Mouse (Mus musculus) embryonic facial prominence, embryonic 11.5 days (tissue): ENCODE data around the gene Prrg2. TPM values are rescaled to one million over a fixed set of nuclear protein-coding genes. Genes with fewer than 3 reads are reported as not detected.
"Not testable (repeated sequence)": the region's sequence is repeated elsewhere in the genome, so short reads cannot be mapped to it uniquely, and the experiment has no call there.

Experiments used
- ATAC-seq: fragments of 200-750 bp; cut with Nextera tagmentation; replicated peaks from 2 replicates; pipeline ENCODE4 v1.8.0; 2017; ENCODE audit warnings: low read depth; ENCODE audit not compliant: insufficient number of reproducible peaks, low FRiP score, low TSS enrichment
- DNase-seq: peaks from one replicate; pipeline ENCODE4 v3.0.0-alpha.2; 2015; ENCODE audit warnings: low spot score
- H3K27ac ChIP-seq: fragments of 300-500 bp; sonication (generic); replicated peaks from 2 replicates; pipeline ENCODE4 v1.5.1; 2014; ENCODE audit warnings: mild to moderate bottlenecking, low read depth, low read length, control low read depth
- H3K27me3 ChIP-seq: fragments of 300-500 bp; sonication (generic); 2 replicates; pipeline ENCODE4 v1.6.1; 2014; ENCODE audit warnings: mild to moderate bottlenecking, low read length, moderate library complexity, mixed read lengths; ENCODE audit not compliant: control insufficient read depth, insufficient read depth
- H3K36me3 ChIP-seq: fragments of 300-500 bp; sonication (generic); replicated peaks from 2 replicates; pipeline ENCODE4 v1.6.1; 2014; ENCODE audit warnings: low read depth, mild to moderate bottlenecking, low read length, moderate library complexity, mixed read lengths; ENCODE audit not compliant: control insufficient read depth, insufficient read depth
- H3K4me1 ChIP-seq: fragments of 300-500 bp; sonication (generic); 2 replicates; pipeline ENCODE4 v1.6.1; 2014; ENCODE audit warnings: low read length, mixed read lengths; ENCODE audit not compliant: control insufficient read depth, insufficient read depth
- H3K4me2 ChIP-seq: fragments of 300-500 bp; sonication (generic); 2 replicates; pipeline ENCODE4 v1.6.1; 2014; ENCODE audit warnings: low read depth, mild to moderate bottlenecking, control low read depth, low read length, moderate library complexity
- H3K4me3 ChIP-seq: fragments of 300-500 bp; sonication (generic); 2 replicates; pipeline ENCODE4 v1.5.1; 2014; ENCODE audit warnings: low read depth, low read length, control low read depth
- H3K9ac ChIP-seq: fragments of 300-500 bp; sonication (generic); replicated peaks from 2 replicates; pipeline ENCODE4 v1.6.1; 2014; ENCODE audit warnings: mild to moderate bottlenecking, control low read depth, low read length
- H3K9me3 ChIP-seq: fragments of 300-500 bp; sonication (generic); replicated peaks from 2 replicates; pipeline ENCODE4 v1.6.1; 2016; ENCODE audit warnings: mild to moderate bottlenecking, low read length, inconsistent platforms, mixed read lengths; ENCODE audit not compliant: control insufficient read depth
- WGBS: fragments of 180-500 bp; shearing (Covaris S2); extraction: QIAGEN DNeasy Blood & Tissue Kit; methylation state at CpG from one replicate; pipeline ENCODE4 v1.1.7; 2014; 5-methylcytosine and 5-hydroxymethylcytosine counted together
- polyA plus RNA-seq: library from polyadenylated mRNA; unstranded; fragments of >200 nt; fragmentation: Nextera tagmentation; extraction: Ambion mirVana; gene quantifications from 2 replicates; pipeline ENCODE4 v1.2.1, GENCODE M21; 2014

Prrg2 gene
- 17.9 and 20.3 TPM in 2 replicates for polyA plus RNA-seq

DNA sequence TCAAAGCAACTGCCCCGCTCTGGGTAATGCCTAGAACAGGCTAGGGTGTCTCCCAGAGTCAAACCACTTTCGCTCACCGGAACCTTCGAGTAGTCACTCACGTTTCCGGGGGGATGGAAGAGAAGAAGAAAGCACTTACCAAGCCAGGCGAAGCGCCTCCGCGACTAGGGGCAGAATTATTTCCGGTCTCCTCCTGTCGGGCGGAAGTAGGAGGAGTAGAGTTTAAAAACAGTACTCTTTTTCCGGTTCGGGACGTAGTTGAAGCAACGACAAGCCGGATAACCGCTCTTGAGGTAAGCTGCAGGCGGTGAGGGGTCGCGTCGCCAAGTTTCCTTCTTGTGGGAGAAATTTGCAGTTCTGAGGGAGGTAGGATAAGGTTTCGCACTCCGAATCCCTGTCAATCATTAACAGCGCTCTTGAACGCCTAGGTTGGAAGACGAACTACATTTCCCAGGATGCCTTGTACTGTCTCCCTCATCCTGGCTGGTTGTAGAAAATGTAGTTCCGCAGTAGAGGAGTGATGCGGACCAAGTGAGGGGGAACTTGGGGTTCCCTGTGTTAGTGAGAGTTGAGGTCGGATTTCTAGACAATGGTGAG, at the start of gene Prrg2, which contains the start of gene Nosip:
Prrg2 (minus strand) TSS at position 439 of the 597 bp plus-strand sequence.
Nosip (plus strand) TSS at position 191 of the 597 bp plus-strand sequence.
- H3K4me1 ChIP-seq, result no peaks in the 10 kb centered on the region; the same call in 1 of the 2 replicates
- no peaks in the 10 kb centered on the region for H3K9me3 ChIP-seq
- ATAC-seq (peak; percentile 79), DNase-seq (peak; percentile 99)
- WGBS, result under 1% methylated on average over 31 of the region's 31 CpGs
- H3K27ac ChIP-seq, result peak within 1 kb of the TSS; percentile 82
- peak within 1 kb of the TSS; percentile 60 for H3K9ac ChIP-seq
- H3K27me3 ChIP-seq, result no peaks in the 10 kb centered on the region
- peak within 1 kb of the TSS; percentile 54 for H3K4me2 ChIP-seq
- peak within 1 kb of the TSS; percentile 55 for H3K4me3 ChIP-seq
- H3K36me3 ChIP-seq, result no peaks in the 10 kb centered on the region

DNA sequence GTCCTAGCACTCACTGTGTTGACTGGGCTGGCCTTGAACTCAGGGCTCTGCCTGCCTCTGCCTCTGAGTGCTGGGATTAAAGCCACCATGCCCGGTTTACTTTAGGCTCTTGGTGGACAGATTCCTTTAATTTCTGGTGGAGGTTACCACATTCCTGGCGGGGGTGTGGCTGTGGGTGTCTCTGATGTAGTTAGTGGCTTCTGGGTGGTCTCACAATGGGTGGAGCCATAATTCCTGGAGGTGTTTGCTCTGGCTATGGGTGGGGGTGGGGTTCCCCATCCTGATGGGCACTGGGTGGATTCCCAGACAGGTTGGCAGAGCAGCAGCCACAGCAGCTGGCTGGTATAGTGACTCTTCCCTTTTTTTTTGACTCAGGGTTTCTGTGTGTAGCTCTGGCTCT, 49.5 kb upstream of the Prrg2 start:
- ATAC-seq, result no peak
- no peaks in the 10 kb centered on the region for H3K27me3 ChIP-seq
- H3K9ac ChIP-seq, result no peak overlapping the region
- 65% methylated on average over 2 of the region's 2 CpGs for WGBS
- DNase-seq, result no peak
- H3K4me1 ChIP-seq, result no peaks in the 10 kb centered on the region
- H3K4me2 ChIP-seq, result no peak overlapping the region
- H3K9me3 ChIP-seq, result no peaks in the 10 kb centered on the region
- no peak overlapping the region for H3K27ac ChIP-seq
- no peaks in the 10 kb centered on the region for H3K36me3 ChIP-seq
- H3K4me3 ChIP-seq, result no peak overlapping the region

DNA sequence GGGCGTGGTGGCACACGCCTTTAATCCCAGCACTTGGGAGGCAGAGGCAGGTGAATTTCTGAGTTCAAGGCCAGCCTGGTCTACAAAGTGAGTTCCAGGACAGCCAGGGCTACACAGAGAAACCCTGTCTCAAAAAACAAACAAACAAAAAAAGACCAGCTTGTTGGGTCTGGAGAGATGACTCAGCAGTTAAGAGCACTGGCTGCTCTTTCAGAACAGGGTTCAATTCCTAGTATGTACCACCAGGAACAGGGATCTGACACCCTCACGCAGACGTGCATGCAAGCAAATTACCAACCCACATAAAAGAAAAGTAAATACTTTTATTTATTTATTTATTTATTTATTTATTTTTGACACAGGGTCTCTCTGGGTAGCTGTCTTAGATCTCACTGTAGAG, 47.6 kb upstream of the Prrg2 start:
- not testable (repeated sequence) for H3K36me3 ChIP-seq, H3K27me3 ChIP-seq, H3K27ac ChIP-seq, ATAC-seq, H3K4me2 ChIP-seq, H3K4me3 ChIP-seq, DNase-seq, H3K9me3 ChIP-seq, H3K9ac ChIP-seq, H3K4me1 ChIP-seq
- WGBS, result 91% methylated on average over 4 of the region's 4 CpGs

DNA sequence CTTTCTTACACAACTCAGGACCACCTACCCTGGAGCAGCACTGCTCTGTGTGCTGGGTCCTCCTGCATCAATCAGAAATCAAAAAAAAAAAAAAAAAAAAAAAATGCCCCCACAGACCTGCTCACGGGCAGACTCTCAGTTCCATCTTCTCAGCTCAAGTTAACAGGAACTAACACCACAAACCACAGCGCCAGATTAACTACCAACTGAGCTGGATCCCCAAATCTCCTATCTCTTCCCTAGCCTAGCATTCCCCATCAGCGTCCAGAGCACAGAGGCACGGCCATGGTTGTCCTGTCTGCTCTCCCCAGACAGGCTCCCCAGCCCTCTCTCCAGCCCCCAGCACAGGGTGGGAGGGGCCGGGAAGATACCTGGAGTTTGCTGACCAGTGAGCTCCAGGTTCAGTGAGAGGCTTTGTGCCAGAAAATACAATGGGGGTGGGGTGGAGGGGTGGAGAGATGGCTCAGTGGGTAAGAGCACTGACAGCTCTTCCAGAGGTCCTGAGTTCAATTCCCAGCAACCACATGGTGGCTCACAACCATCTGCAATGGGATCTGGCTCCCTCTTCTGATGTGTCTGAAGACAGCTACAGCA, 44.7 kb upstream of the Prrg2 start:
- DNase-seq (no peak), ATAC-seq (no peak)
- H3K9ac ChIP-seq, result no peak overlapping the region
- H3K4me3 ChIP-seq, result no peak overlapping the region
- no peaks in the 10 kb centered on the region for H3K27me3 ChIP-seq
- no peaks in the 10 kb centered on the region for H3K9me3 ChIP-seq
- H3K27ac ChIP-seq, result no peak overlapping the region
- no peaks in the 10 kb centered on the region; the same call in 1 of the 2 replicates for H3K4me1 ChIP-seq
- no peak overlapping the region for H3K4me2 ChIP-seq
- no peaks in the 10 kb centered on the region for H3K36me3 ChIP-seq
- 57% methylated on average over 5 of the region's 5 CpGs for WGBS

DNA sequence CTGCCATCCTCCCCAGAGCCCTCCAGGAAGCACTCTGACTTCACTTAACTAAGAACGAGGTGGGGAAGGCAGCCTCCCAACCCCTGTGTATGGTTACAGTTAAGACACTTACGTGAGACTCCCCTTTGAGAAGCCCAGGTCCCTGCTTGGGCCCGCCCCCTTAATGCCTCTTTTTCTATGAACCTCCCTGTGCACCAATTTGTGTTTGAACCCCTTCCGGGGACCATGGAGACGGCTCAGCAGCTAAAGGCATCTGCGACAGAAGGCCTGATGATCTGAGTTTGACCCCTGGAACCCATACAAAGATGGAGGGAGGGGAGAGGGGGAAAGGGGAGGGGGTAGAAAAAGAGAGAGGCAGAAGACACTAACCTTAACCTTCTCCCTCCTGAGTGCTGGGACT, 44.0 kb upstream of the Prrg2 start:
- DNase-seq, result no peak
- Histone ChIP-seq H3K27me3 (no peaks in the 10 kb centered on the region), H3K4me3 (no peak overlapping the region), H3K9ac (peak overlapping the region; percentile 18; the same call in 1 of the 2 replicates), H3K4me1 (no peaks in the 10 kb centered on the region; the same call in 1 of the 2 replicates), H3K9me3 (no peaks in the 10 kb centered on the region), H3K4me2 (no peak overlapping the region), H3K27ac (no peak overlapping the region), H3K36me3 (no peaks in the 10 kb centered on the region)
- no peak for ATAC-seq
- WGBS, result 37% methylated on average over 6 of the region's 6 CpGs

DNA sequence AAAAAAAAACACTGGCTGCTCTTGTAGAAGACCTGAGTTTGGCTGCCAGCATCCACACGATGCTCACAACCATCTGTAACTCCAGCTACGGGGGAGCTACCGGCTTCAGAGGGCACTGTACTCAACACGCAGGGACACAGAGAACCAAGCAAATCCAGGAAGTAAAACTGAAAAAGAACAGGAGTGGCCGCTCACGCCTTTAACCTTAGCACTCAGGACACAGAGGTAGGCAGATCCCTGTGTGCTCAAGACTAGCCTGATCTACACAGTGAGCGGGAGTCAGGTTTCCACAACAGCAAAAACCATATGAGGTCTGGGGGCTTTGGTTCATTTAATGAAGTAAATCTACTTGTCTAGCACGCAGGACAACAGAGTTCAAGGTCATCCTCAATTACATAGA, 43.0 kb upstream of the Prrg2 start:
- ATAC-seq (no peak), DNase-seq (no peak)
- H3K9ac ChIP-seq, result no peak overlapping the region
- 79% methylated on average over 8 of the region's 8 CpGs for WGBS
- no peak overlapping the region for H3K4me2 ChIP-seq
- no peaks in the 10 kb centered on the region for H3K27me3 ChIP-seq
- H3K4me1 ChIP-seq, result no peaks in the 10 kb centered on the region; the same call in 1 of the 2 replicates
- H3K27ac ChIP-seq, result no peak overlapping the region
- H3K4me3 ChIP-seq, result no peak overlapping the region
- H3K36me3 ChIP-seq, result no peaks in the 10 kb centered on the region
- H3K9me3 ChIP-seq, result no peaks in the 10 kb centered on the region

DNA sequence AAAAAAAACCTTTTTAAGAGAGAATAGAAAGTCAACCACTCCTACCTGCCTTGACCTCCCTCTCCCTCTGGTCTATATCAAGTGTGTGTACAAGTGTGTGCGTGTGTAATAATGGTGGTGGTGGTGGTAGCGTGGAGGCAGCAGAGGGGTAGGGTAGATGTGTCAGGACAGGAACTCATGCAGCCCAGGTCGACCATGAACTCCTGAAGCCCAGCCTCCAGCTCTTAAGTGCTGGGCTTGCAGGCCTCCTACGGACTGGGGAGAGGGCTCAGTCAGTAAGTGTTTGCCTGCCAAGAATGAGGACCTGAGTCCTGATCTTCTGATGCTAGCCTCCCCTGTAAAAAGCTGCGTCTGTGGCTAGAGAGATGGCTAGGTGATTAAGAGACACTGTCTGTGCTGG, 42.5 kb upstream of the Prrg2 start:
- Histone ChIP-seq H3K4me2 (no peak overlapping the region), H3K9me3 (no peaks in the 10 kb centered on the region), H3K4me3 (no peak overlapping the region), H3K36me3 (no peaks in the 10 kb centered on the region), H3K27me3 (no peaks in the 10 kb centered on the region), H3K9ac (no peak overlapping the region), H3K4me1 (no peaks in the 10 kb centered on the region; the same call in 1 of the 2 replicates), H3K27ac (no peak overlapping the region)
- 77% methylated on average over 5 of the region's 5 CpGs for WGBS
- DNase-seq (no peak), ATAC-seq (no peak)

DNA sequence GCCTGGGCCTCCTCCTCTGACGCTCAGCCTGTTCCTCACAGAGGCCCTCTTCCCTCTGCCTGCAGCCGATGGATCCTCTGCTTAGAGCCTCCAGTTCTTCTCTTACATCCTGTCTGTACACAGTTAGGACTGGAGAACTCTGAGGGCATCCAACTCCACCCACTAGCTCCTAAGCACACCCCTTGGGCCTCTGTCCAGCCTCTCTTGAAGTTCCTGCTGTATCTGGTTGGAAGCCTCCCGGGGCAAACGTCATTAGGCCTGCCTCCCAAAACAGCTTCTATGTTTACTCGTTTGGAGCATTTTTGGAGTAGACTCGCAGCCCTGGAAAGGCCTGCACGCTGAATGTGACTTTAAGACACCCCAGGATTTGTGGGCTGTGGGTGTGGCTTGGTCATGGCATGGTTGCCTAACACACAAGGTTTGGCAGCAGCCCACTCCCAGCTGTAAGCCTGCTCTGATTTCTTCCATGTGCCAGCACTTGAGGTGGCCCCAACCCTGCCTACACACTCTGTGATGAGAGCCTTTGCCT, 41.2 kb upstream of the Prrg2 start, which contains the start of gene Fcgrt:
Fcgrt (minus strand) TSS at position 200 of the 529 bp plus-strand sequence.
- H3K9ac ChIP-seq, result peak within 1 kb of the TSS; percentile 43

More for the DNA sequence above, 41.2 kb upstream of the Prrg2 start, which contains the start of gene Fcgrt:
- H3K4me3 ChIP-seq, result no peak within 1 kb of the TSS
- no peak for DNase-seq
- peak; percentile 50; the same call in 1 of the 2 replicates for ATAC-seq
- no peaks in the 10 kb centered on the region for H3K9me3 ChIP-seq
- H3K36me3 ChIP-seq, result no peaks in the 10 kb centered on the region
- 57% methylated on average over 7 of the region's 7 CpGs for WGBS
- peak within 1 kb of the TSS; percentile 7; the same call in 1 of the 2 replicates for H3K4me2 ChIP-seq
- H3K27ac ChIP-seq, result peak within 1 kb of the TSS; percentile 62
- no peaks in the 10 kb centered on the region; the same call in 1 of the 2 replicates for H3K4me1 ChIP-seq
- no peaks in the 10 kb centered on the region for H3K27me3 ChIP-seq
